Mouse (Mus musculus): ENCODE measurements around the gene Col18a1. TPM values are rescaled to one million over a fixed set of nuclear protein-coding genes. Genes with fewer than 3 reads are reported as not detected.
A peak's percentile ranks its signal among the peaks of the same experiment; 100 is the strongest.

The Col18a1 gene
- polyA plus RNA-seq (2015; fragmentation: Nextera tagmentation; extraction: Ambion mirVana): 48.6 and 54.3 TPM in 2 replicates

DNA sequence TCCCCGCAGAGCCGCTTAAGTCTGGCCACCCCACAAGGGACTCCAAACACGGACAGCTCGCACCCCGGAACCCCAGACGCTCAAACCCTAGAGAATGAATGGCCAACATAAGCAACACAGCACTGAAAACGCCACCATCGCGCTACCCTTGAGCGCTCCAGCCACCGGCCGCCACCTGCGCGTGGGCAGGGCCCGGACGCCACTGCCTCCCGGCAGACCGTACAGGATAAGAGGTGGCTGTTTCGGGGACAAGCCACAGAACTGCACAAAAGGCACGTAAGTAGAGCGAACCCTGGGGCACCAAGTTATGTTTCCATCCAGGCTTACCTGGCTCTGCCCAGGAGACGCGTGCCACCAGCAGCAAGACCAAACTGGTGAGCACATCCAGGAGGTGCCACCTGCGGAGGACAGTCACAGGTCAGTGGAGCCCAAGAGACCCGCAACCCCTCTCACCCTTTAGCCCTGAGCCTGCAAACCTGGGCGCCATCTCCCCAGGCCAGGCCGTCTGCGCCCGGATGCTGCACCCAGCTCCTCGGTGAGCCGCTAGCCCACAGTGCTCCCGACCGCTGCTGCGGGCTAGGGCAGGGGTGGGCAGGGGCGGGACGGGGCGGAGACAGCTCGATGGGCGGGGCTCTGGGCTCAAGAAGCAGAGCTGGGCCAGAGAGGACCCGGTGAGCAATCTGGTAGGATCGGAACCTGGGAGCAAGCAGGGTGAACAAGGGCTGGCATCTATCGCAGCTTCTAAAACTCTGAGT is at the start of gene Col18a1:
Gene Col18a1, minus strand, starts transcription at position 586 of the 755 bp plus-strand sequence.
- peak; percentile 81 for ATAC-seq
- Histone ChIP-seq H3K4me3 (ENCODE audit: low read length) (peak within 1 kb of the TSS; percentile 60), H3K4me1 (ENCODE audit: control insufficient read depth, insufficient read depth, low read length) (peaks cover 20% of the 10 kb centered on the region), H3K9me3 (ENCODE audit: control insufficient read depth, low read length) (no peaks in the 10 kb centered on the region), H3K27me3 (replicated peaks; ENCODE audit: control insufficient read depth, insufficient read depth, low read length) (peaks cover 17% of the 10 kb centered on the region), H3K36me3 (ENCODE audit: control insufficient read depth, insufficient read depth, low read length) (no peaks in the 10 kb centered on the region), H3K9ac (ENCODE audit: low read depth, low read length) (peak within 1 kb of the TSS; percentile 67), H3K27ac (ENCODE audit: low read length) (no peak within 1 kb of the TSS), H3K4me2 (ENCODE audit: low read depth, low read length) (peak within 1 kb of the TSS; percentile 96)
- WGBS: 1% methylated on average over 41 of the region's 42 CpGs

DNA sequence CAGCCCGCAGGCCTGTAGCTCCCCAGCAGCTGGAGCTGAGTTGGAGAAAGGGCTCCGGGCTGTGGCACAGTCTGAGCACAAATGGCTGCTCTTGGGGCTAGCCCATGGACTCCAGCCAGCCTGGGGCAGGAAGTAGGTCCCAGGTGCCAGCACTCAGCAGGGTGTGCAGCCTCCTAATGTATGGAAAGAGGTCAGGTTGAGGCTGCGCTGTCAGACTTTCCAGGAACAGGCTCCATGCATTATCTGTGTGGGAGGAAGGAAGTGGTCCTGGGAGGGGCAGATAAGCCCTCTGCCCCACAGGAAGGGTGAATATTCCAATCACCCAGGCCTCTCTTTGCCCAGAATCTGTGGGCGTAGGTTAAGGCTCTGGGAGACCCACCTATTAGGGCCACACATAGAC is 49.3 kb upstream of the Col18a1 start:
- ATAC-seq: no peak
- Histone ChIP-seq H3K36me3 (ENCODE audit: control insufficient read depth, insufficient read depth, low read length) (no peaks in the 10 kb centered on the region), H3K4me2 (ENCODE audit: low read depth, low read length) (no peak overlapping the region), H3K4me1 (ENCODE audit: control insufficient read depth, insufficient read depth, low read length) (peaks cover 58% of the 10 kb centered on the region), H3K27me3 (replicated peaks; ENCODE audit: control insufficient read depth, insufficient read depth, low read length) (no peaks in the 10 kb centered on the region), H3K9ac (ENCODE audit: low read depth, low read length) (peak overlapping the region; percentile 48), H3K27ac (ENCODE audit: low read length) (peak overlapping the region; percentile 55), H3K9me3 (ENCODE audit: control insufficient read depth, low read length) (no peaks in the 10 kb centered on the region), H3K4me3 (ENCODE audit: low read length) (no peak overlapping the region)
- 66% methylated on average over 4 of the region's 4 CpGs for WGBS

DNA sequence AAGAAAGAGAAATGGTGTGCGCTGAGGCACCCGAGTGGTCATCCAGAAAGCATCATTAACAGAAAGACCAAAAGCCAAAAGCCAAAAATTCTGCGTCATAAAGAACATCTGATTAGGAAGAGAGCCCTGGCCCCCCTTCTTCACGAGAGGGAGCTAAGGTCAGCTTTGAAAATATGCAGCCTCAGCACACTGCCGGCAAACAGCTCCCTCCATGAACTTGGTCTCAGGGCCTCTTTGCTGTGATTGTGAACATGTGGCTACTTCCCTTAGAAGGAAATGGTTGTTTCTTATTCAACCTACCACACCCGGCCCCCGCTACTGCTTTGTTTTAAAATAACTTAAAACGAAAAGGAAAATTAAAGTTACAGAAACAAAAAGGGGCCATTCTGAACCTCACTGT is 48.2 kb upstream of the Col18a1 start:
- Histone ChIP-seq H3K4me2 (ENCODE audit: low read depth, low read length) (no peak overlapping the region), H3K4me1 (ENCODE audit: control insufficient read depth, insufficient read depth, low read length) (peaks cover 63% of the 10 kb centered on the region), H3K27ac (ENCODE audit: low read length) (peak overlapping the region; percentile 80), H3K9me3 (ENCODE audit: control insufficient read depth, low read length) (no peaks in the 10 kb centered on the region), H3K36me3 (ENCODE audit: control insufficient read depth, insufficient read depth, low read length) (no peaks in the 10 kb centered on the region), H3K9ac (ENCODE audit: low read depth, low read length) (no peak overlapping the region), H3K4me3 (ENCODE audit: low read length) (no peak overlapping the region), H3K27me3 (replicated peaks; ENCODE audit: control insufficient read depth, insufficient read depth, low read length) (no peaks in the 10 kb centered on the region)
- no peak for ATAC-seq
- 44% methylated on average over 8 of the region's 8 CpGs for WGBS

DNA sequence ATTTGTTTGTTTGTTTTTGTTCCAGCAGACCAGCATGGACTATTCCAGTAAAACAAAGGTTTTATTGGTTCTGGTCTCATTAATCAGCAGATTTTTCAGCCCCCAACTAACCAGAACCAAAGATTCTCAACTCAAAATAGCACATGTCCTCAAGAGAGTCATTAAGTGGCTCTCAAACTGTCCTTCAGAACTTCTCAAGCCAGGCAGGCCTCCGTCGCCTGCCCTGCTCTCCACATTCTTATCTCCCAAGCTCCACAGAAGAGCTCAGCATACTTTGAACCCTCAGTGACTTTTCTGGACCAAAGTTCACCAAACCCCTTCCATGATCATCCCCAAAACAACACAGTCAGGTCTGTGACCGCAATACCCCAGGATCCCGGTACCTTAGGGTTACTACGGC is 47.1 kb upstream of the Col18a1 start:
- 0 out of 2 replicates have a peak overlapping the region, but pooled peaks have one; percentile 80 for H3K27ac ChIP-seq (ENCODE audit: low read length)
- WGBS: 88% methylated on average over 5 of the region's 5 CpGs

DNA sequence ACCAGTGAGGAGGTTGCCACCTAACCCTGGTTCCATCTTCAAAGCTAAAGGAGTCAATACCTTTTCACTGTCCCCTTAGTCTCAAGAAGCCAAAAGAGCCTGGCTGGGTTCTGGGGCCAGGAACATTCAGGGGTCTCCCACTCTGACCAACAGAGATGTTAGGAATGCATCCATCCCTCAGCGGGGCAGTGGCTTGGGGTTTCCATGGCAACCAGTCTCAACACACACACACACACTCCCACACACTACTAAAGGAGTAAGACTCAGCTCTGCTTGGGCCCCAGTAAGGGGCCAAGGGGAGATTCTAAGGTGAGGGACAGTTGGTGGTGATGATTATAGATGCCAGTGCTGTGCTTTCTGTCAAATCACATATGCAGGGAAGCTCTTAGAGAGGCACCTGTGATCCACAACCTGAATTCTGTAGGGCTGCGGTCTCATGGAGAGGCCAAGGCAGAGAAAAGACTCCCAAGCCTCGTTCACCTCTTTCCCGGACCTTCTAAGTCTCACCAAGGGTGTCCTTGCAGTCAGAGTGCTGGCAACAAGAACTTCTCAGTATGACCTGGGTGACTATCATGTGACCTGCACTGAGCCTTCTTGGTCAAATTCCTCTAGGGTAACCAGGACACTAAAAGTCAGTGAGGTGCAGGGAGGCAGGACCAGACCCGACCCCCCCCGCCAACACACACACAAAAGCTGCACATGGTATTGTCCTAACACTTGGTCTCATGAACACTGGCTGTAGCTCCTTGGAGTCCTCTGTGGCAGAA is 46.2 kb upstream of the Col18a1 start:
- Histone ChIP-seq H3K4me1 (ENCODE audit: control insufficient read depth, insufficient read depth, low read length) (peaks cover 66% of the 10 kb centered on the region), H3K4me3 (ENCODE audit: low read length) (no peak overlapping the region), H3K9me3 (ENCODE audit: control insufficient read depth, low read length) (no peaks in the 10 kb centered on the region), H3K27me3 (replicated peaks; ENCODE audit: control insufficient read depth, insufficient read depth, low read length) (no peaks in the 10 kb centered on the region), H3K36me3 (ENCODE audit: control insufficient read depth, insufficient read depth, low read length) (no peaks in the 10 kb centered on the region), H3K4me2 (ENCODE audit: low read depth, low read length) (no peak overlapping the region), H3K27ac (ENCODE audit: low read length) (no peak overlapping the region), H3K9ac (ENCODE audit: low read depth, low read length) (no peak overlapping the region)
- no peak for ATAC-seq
- 86% methylated on average over 6 of the region's 6 CpGs for WGBS

More for the DNA sequence above, 47.1 kb upstream of the Col18a1 start:
- H3K27me3 ChIP-seq (replicated peaks; ENCODE audit: control insufficient read depth, insufficient read depth, low read length): no peaks in the 10 kb centered on the region
- no peak overlapping the region for H3K4me3 ChIP-seq (ENCODE audit: low read length)
- H3K36me3 ChIP-seq (ENCODE audit: control insufficient read depth, insufficient read depth, low read length): no peaks in the 10 kb centered on the region
- no peaks in the 10 kb centered on the region for H3K9me3 ChIP-seq (ENCODE audit: control insufficient read depth, low read length)
- peaks cover 68% of the 10 kb centered on the region for H3K4me1 ChIP-seq (ENCODE audit: control insufficient read depth, insufficient read depth, low read length)
- H3K9ac ChIP-seq (ENCODE audit: low read depth, low read length): no peak overlapping the region
- H3K4me2 ChIP-seq (ENCODE audit: low read depth, low read length): no peak overlapping the region
- no peak for ATAC-seq

DNA sequence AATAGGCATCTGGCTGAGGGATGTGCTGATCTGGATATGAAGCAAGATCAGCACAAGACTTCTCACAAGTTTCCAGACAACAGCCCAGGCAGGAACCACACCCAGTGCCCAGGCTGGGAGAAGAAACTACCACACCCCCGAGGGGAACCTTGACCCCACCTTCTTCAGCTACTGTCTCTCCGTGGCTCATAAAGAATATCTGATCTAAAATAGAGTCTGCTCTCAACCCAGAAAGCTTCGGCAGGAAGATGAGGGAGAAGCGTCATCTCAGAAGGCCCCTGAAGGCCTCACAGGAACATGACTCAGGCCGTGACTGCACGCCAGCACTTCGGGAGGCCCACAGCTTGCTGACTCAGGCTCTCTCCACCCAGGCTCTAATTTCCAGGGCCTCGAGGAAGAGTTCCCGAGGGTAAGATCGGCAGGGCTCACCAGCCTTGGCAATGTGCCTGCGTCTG is 44.8 kb upstream of the Col18a1 start:
- H3K4me1 ChIP-seq (ENCODE audit: control insufficient read depth, insufficient read depth, low read length): peaks cover 64% of the 10 kb centered on the region

DNA sequence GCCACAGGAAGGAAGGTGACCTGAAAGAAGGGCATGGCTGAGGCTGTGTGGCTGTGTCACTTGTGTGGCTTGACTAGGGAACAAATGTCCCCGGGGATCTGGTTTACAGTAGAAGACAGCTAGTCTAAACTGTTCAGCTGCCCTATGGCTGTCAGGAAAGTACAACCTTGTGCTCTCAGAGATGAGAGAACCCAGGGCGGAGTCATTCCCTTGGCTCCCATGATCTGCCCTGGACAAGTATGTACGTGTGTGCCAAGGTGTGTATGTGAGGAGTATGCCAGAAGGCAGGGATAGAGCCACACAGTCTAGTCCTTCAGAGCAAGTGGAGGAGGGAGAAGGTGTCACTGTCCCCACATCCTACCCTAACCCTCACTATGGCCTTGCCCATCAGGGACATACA is 44.3 kb upstream of the Col18a1 start:
- Histone ChIP-seq H3K9me3 (ENCODE audit: control insufficient read depth, low read length) (no peaks in the 10 kb centered on the region), H3K27me3 (replicated peaks; ENCODE audit: control insufficient read depth, insufficient read depth, low read length) (no peaks in the 10 kb centered on the region), H3K27ac (ENCODE audit: low read length) (peak overlapping the region; percentile 75), H3K9ac (ENCODE audit: low read depth, low read length) (no peak overlapping the region), H3K4me1 (ENCODE audit: control insufficient read depth, insufficient read depth, low read length) (peaks cover 59% of the 10 kb centered on the region), H3K4me2 (ENCODE audit: low read depth, low read length) (no peak overlapping the region), H3K36me3 (ENCODE audit: control insufficient read depth, insufficient read depth, low read length) (no peaks in the 10 kb centered on the region), H3K4me3 (ENCODE audit: low read length) (no peak overlapping the region)
- ATAC-seq: peak; percentile 0; the same call in 1 of the 2 replicates
- 94% methylated on average over 3 of the region's 3 CpGs for WGBS

More for the DNA sequence above, 44.8 kb upstream of the Col18a1 start:
- H3K27ac ChIP-seq (ENCODE audit: low read length): peak overlapping the region; percentile 75
- H3K9me3 ChIP-seq (ENCODE audit: control insufficient read depth, low read length): no peaks in the 10 kb centered on the region
- no peaks in the 10 kb centered on the region for H3K27me3 ChIP-seq (replicated peaks; ENCODE audit: control insufficient read depth, insufficient read depth, low read length)
- H3K4me3 ChIP-seq (ENCODE audit: low read length): no peak overlapping the region
- peak; percentile 77 for ATAC-seq
- no peak overlapping the region for H3K4me2 ChIP-seq (ENCODE audit: low read depth, low read length)
- WGBS: 23% methylated on average over 11 of the region's 11 CpGs
- no peaks in the 10 kb centered on the region for H3K36me3 ChIP-seq (ENCODE audit: control insufficient read depth, insufficient read depth, low read length)
- H3K9ac ChIP-seq (ENCODE audit: low read depth, low read length): peak overlapping the region; percentile 3; the same call in 1 of the 2 replicates

DNA sequence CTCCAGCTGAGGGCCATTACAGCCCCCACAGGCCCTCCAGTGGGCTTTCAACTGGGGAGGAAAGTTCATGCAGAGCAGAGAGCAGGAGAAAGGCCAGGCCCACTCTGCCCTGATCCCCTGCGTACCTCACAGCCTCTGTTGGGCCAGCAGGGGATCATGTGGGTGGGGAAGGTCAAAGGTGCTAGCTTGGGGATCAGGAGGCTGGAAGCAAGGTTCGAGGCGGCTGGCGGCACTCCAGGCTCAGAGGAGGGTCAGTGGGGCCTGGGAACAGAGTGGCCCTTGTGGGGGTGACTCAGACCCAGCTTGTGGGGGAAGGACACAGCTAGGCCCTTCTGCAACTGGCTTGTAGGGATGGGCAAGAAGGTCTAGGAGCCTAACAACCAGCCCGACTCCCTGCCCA is 42.9 kb upstream of the Col18a1 start:
- peaks cover 55% of the 10 kb centered on the region for H3K4me1 ChIP-seq (ENCODE audit: control insufficient read depth, insufficient read depth, low read length)
- WGBS: 51% methylated on average over 5 of the region's 5 CpGs
- H3K4me3 ChIP-seq (ENCODE audit: low read length): no peak overlapping the region
- H3K9me3 ChIP-seq (ENCODE audit: control insufficient read depth, low read length): no peaks in the 10 kb centered on the region
- no peaks in the 10 kb centered on the region for H3K36me3 ChIP-seq (ENCODE audit: control insufficient read depth, insufficient read depth, low read length)
- 0 out of 2 replicates have a peak overlapping the region, but pooled peaks have one; percentile 29 for H3K9ac ChIP-seq (ENCODE audit: low read depth, low read length)
- no peak overlapping the region for H3K4me2 ChIP-seq (ENCODE audit: low read depth, low read length)
- peak overlapping the region; percentile 34 for H3K27ac ChIP-seq (ENCODE audit: low read length)
- no peaks in the 10 kb centered on the region for H3K27me3 ChIP-seq (replicated peaks; ENCODE audit: control insufficient read depth, insufficient read depth, low read length)
- ATAC-seq: no peak

DNA sequence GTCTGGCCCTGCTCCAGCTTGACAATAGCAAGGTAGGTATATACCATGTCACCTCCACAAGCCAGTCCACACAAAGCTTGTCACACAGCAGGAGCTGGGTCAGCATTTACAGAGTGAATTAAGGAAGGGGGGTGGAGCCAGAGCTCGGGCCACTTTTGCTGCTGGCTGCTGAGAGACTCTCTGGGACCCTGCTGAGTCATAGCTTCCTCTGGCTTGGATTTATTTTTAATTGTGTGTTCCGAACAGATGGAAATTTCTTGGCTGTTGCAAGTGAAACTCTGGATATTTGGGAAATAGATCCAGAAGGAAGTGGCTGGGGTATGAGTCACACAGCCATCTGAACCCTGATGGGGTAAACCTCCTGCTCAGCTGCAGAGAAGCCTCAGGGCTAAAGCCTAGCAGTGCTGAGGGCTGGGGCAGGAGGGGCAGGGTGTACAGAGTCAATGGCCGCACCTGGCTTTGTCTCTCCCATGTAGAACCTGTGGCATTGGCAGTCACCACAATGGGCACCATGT is 40.3 kb upstream of the Col18a1 start:
- H3K4me1 ChIP-seq (ENCODE audit: control insufficient read depth, insufficient read depth, low read length): peaks cover 36% of the 10 kb centered on the region
- no peak overlapping the region for H3K4me3 ChIP-seq (ENCODE audit: low read length)
- H3K27me3 ChIP-seq (replicated peaks; ENCODE audit: control insufficient read depth, insufficient read depth, low read length): no peaks in the 10 kb centered on the region
- WGBS: 32% methylated on average over 3 of the region's 3 CpGs
- peak; percentile 47 for ATAC-seq
- H3K9me3 ChIP-seq (ENCODE audit: control insufficient read depth, low read length): no peaks in the 10 kb centered on the region
- H3K27ac ChIP-seq (ENCODE audit: low read length): peak overlapping the region; percentile 60
- H3K36me3 ChIP-seq (ENCODE audit: control insufficient read depth, insufficient read depth, low read length): no peaks in the 10 kb centered on the region
- no peak overlapping the region for H3K9ac ChIP-seq (ENCODE audit: low read depth, low read length)
- no peak overlapping the region for H3K4me2 ChIP-seq (ENCODE audit: low read depth, low read length)

Data from intestine, embryonic 16.5 days (tissue).